Mouse (Mus musculus) lung, postnatal 10 days (tissue): ENCODE data around the gene 2810004N23Rik.
"Not testable (repeated sequence)": the region's sequence is repeated elsewhere in the genome, so short reads cannot be mapped to it uniquely, and the experiment has no call there.

Experiments used
- DNase-seq: peaks from one replicate; pipeline ENCODE4 v3.0.0; 2021

Gene 2810004N23Rik

DNA sequence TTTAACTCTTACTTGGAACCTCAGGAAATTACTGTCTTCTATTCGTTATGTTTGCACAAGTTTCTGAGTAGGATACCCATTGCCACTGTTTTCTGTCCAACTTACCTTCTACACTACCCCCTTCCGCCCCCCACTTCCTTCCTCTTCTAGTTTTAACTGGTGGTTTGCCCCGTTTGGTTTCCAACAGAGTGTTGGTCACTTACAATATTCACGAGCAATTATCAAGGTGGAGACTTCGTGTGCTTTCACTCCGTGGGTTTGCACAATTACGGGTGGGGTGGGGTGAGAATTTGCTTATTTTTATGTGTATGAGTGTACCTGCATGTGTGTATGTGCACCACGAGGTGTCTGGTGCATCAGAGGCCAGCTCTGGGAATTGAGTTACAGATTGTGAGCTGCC lies 809 bp upstream of the 2810004N23Rik start:
- no peak for DNase-seq

DNA sequence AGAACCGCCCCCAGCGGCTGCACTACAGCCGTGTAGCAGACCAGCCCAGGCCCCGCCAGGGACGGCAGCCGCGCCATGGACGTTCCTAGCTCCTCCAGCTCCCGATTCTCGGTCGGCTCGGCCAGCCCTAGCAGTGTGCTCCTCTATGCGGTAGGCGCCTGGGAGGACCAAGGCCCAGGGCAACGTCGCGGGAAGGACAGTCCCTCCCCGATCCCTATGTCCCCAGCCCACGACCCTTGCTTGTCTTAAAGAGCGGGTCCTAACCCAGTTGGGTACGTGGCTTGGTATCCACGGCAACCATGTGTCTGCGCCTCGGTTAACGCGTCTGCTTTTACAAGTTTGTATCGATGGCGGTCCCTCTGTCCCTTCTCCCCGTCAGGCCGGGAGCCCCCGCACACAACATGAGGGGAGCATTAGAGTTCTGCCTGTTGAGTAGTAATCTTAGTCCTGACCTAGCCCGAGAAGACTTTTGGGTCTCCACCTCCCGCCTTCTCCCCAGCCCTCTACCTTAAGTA lies 300 bp upstream of the 2810004N23Rik start:
- no peak for DNase-seq

DNA sequence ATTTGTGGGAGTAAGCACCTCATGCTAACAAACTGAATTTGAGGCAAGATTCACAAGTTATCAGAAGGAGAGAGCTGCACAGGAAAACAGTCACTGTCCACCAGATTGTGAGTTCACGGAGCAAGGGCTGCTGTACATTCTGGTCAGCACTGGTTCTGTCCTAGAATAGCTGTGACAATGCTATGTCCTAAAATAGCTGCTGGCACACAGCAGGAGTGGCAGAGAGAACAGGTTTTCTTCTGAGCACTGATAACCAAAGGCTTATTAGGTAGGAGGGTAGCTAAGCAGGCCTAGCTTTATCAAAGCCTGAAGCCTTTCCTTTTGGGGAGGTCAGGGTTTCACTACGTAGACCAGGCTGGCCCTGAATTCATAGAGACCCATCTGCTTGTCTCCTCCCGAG lies 2.7 kb downstream of the 2810004N23Rik start:
- no peak for DNase-seq

DNA sequence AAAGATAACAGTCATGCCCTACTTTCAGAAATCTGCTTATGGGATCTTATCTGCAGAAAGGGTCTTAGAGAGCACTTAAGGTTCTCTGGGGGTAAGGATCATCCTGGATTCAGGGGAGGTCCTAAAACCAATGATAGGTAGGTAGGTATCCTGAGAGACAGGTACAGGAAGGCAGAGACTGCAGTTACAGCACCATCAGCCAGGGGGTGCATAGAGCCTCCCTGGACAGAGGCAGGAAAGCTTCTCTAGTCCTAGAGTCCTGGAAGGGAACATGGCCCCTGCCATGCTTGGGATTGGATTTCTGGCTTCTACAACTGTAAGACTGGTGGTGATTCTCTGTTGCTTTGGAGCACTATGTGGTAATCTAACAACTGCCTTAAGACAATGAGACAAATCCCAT lies 3.5 kb downstream of the 2810004N23Rik start:
- DNase-seq, result peak; percentile 41

DNA sequence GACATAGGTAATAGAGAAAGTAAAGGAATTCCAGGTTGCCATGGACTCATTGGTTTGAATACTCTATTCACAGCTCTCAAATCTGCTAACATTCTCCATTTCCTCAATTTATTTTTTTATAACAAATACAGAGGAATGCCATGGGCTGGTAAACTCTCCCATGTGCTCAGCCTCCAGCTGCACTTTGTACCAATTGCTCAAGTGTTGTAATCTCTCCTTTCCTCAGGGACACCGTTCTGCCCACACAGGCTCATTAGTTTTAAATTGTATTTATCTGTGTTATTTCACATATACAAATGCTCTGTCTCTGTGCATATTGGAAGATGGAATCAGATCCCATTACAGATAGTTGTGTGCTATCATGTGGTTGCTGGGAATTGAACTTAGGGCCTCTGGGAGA lies 9.4 kb downstream of the 2810004N23Rik start:
- no peak for DNase-seq

DNA sequence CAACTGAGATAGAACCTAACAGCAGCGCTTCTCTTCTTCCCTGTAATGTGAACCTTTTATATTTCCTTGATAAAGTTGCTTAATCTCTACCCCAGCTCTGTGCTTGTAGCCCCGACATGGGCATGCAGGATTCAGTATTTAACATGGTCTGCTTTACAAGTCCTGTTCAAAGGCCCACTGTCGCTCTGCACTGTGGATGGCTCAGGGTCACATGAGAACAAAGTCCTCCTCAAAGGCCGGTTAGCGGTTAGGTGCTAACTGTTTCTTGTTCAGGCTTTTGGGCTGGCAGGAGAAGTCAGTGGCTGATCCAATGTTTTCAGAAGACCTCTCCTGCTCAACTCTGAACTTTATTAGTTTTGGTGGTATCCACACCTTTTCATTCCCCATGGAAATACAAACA lies 17.3 kb downstream of the 2810004N23Rik start:
- DNase-seq, result no peak

DNA sequence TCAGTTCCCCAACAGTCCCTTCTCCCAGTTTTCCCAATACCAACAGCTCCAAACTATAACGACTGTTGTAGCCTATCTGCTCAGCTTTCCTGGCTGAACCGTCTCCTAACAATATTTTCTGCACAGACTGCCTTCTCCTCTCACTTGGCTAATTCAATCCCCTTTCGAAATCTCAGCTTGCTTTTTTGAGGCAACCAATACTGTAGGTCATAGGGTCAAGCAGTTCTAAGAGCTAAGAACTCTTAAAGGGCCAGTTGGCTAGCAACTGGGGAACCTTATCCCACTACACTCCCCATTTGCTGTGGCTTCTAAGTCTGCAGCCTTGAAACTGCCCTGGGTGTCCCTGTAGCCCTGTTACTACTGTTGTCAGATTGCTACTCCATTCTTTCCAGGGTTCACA lies 17.8 kb downstream of the 2810004N23Rik start:
- DNase-seq, result peak; percentile 31

DNA sequence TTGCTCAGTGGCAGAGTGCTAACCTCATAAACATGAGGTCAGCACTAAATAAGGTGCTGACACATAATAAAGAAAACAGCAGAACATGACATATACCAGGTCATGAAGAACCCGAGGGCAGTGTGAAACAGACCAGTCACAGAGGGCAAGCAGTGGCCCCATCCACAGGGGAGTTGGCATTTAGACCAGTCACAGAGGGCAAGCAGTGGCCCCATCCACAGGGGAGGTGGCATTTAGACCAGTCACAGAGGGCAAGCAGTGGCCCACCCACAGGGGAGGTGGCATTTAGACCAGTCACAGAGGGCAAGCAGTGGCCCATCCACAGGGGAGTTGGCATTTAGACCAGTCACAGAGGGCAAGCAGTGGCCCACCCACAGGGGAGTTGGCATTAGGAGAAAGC lies 20.0 kb downstream of the 2810004N23Rik start:
- not testable (repeated sequence) for DNase-seq

DNA sequence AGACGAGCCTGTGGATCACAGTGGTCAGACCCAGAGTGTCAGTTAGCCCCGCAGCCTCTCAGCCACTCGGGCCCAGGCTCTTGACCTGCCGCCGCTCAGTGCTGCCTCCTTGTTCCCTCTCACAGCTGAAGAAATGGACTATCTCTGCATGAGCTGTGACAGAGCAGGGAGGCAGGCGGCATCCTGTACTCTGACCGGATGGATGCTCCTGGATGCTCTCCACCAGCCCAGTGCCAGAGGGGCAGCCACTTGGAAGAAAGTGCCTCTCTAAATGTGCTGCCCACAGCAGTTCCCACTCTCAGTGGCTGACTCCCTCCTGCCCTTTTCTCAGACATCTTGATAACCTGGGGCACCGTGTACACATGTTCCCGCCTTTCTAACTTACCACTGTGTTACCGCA lies 21.1 kb downstream of the 2810004N23Rik start:
- no peak for DNase-seq

DNA sequence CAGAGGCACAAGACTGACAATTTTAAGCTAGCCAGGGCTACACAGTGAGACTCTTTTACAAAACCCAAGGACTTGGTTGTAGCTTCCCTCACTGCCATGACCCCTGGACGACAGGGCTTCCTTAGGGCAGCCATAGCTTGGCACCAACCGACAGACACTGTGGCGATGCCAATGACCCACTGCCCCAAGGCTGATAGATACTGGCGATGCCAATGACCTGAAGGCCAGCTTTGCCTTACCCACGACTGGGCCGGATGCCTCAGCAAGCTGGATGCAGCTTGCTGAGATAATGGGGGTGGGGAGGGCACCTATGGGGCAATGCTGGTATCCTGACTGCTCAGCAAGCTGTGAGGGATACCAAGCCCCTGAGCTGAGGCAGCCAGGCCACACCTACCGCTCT lies 22.0 kb downstream of the 2810004N23Rik start:
- no peak for DNase-seq

DNA sequence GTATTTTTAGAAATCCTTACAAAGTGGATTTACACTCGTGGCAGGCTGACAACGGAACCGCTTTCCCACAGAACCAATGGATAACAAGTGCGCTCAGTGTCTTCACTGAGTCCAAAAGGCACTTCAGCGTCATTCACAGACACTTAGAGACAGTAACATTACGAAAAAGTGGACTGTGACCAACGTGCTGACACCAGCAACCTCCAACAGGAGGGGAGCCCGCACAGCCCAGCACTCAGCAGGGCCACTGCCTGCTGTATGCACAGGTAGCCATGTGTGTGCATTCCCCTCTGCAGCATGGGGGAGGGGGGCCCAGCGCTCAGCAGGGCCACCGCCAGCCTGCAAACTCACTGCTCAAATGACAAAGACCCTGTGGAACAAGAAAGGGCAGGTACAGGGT lies 23.5 kb downstream of the 2810004N23Rik start:
- DNase-seq, result no peak

DNA sequence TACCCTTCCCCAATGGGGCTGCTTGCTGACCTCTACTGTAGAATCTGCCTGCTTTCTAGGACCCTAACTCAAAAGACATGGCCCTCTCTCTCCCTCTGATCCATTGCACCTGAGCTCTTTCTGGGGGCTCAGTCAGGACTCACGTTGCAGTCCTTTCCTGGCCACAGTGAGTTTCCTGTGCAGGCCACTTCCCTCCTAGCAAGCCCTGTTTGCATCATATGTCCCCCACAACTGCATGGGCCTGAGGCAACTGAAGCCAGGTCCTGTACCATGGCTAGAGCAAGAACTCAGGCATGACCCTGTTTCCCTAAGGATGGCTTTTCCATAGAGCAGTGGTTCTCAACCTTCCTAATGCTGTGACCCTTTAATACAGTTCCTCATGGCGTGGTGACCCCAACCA lies 25.0 kb downstream of the 2810004N23Rik start:
- DNase-seq, result no peak

DNA sequence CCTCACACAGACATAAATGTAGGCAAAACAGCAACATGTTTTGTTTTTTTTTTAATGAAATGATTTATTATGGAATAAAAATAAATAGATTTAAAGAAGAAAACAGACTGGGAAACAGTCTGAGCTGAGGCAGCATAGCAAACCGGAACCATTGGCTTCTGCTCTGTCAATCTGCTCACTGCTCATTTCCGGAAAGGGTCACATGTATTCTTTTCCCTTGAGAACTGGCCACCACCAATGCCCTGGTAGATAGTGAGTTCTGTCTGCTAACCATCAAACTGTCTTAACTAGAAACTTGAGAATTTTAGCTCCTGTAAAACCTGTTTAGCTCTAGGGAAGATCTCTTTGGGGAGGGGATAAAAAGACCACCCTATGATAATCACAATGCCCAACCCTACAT lies 26.0 kb downstream of the 2810004N23Rik start:
- DNase-seq, result no peak

DNA sequence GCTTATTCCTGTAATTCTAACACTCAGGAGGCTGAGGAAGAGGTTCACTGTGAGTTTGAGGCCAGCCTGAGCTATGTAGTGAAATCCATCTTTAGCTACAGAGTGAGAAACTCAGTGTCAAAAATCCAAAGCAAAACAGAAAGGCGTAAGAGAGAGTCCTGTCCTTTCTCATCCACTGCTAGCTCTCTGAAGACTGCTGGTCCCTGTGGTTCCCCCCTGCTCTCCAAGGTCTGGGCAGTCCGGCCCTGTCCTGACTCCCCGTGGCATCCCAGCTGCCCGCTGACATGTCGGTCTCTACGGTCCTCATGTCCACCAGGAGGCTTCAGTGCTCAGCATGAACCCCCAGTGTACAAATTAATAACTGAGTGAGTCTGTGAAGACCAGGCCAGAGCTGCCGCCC lies 26.6 kb downstream of the 2810004N23Rik start:
- DNase-seq, result no peak

DNA sequence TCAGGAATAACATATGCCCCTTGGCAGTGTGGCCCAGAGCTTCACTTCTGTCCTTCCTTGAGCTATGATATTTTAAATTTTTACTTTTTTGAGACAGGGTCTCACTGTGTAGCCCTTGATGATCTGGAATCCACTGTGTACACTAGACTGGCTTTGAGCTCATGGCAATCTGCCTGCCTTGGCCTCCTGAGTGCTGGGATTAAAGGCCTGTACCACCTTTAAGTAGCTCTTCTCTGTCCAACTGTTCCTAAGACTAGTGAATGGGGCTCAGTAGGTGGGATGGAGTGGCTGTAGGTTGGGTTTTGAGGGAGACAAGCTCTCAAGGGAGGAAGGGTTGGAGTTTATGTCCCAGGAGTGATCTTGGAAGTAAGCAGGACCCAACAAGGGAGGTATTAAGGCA lies 27.1 kb downstream of the 2810004N23Rik start:
- no peak for DNase-seq

DNA sequence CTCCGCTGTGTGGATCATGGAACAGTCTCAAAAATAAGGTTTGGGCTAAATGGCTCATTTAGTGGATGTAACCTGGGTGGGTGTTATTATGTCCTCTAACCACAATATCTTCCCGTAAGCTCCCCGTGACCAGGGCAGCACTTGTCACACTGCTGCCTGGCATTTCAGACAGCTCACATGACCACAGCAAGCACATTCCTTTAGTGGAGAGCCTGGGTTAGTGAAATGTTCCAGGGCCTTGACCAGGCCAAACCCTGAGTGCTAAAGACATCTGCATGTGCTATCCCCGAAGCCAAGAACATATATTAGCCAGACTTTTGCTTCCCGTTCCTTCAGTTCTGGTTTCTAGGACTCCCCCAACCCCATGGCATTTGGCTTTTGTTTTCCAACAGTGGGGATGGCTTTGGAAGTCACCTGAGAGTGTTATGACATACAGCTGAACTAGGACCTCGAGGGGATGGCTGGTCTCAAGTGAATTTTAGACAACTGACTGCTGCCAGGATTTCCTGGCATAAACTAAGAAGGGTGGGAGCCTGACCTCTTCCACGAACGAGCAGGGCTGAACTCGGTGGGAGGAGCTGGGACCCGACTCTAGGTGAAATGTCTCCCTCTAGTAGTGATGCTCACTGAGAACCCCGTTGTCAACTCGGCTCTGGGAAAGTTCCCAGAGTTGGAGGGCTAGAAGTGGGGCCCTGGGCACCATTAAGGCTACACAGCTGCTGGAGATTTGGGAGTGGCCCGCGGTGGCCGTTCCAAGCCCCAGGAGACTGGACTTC lies 29.3 kb downstream of the 2810004N23Rik start:
- peak; percentile 53 for DNase-seq

DNA sequence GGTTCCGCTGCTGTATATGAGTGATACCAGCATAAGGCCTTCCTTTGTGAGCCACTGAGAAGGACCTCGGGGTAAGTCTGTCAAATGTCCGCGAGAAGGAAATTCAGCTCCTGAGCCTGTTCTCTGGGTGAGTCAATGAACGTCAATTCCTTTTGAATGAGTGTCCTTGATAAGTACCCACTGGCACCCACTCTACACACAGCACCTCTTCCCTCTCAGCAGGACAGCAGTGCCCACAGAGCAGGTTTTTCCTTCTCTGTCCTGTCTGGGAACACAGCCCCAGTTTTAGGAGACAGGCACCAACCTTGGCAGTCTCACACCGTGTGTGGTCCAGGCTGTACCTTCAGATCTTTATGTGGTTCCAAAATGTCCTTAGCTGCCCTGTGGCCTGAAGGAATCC lies 31.0 kb downstream of the 2810004N23Rik start:
- no peak for DNase-seq

DNA sequence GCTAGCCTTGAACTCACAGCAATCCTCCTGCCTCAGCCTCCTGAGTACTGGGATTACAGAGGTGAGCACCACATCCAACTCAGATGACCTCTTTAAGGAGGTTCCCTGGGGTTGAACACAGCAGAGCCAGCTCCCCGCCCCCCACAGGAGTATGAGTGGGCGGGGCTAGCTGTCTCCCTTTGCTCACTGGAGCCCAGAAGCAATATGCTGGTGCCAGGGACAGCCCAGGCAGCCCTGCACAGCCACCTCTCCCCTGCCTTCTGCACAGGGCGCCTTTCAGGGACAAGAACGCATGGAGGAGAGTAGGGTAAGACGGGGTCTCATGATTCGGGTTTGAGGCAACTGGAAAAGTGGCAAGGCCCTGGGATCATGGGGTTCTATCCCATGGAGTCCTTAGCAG lies 31.4 kb downstream of the 2810004N23Rik start:
- no peak for DNase-seq

DNA sequence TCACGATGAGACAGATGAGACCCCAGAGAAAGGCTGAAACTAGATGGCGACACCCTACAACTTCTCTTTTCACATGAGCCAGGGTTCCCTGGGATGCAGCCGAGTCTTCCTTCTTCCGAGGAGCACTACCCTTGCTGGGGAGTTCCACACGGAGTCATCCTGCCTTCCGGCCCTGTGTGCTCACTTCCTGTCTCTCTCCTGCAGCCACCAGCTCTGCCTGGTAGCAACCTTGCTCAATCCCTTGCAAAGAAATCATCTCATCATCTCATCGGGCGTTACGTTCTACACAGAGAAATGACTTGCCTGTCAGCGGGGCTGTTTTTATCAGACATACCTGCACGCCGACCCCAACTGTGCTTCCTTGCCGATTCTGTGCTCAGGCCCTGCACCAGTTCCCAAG lies 32.9 kb downstream of the 2810004N23Rik start:
- DNase-seq, result no peak

DNA sequence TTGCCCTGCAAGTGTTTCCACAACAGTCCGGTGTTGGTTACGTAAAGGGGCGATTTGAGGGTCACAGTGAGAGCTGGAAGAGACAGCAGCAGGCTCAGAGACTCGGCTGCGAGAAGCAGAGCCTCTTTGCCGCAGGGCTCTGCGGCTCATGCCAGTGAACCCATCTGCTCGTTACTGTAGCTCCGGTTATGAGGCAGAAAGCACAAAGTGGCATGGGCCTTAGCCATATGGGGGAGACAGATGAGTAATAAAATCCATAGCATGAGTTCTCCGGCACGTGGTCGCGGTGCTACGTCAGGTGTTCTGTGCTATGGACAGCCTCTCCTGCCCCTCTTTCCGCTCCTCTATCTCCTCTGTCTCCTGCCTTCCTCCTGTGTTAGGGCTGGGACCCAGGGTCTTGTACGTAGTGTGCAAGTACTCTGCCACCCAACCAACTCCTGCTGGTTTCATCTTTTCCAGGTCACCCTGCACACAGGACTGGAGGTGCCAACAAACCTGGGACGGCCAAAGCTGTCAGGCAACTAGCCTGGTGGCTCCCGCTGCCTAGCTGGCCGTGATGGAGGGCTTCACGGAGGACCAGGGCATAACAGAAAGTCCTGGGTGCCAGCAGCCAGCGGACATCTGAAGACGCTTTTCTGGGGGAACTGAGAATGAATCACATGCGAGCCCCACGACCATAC lies 34.2 kb downstream of the 2810004N23Rik start:
- DNase-seq, result no peak

DNA sequence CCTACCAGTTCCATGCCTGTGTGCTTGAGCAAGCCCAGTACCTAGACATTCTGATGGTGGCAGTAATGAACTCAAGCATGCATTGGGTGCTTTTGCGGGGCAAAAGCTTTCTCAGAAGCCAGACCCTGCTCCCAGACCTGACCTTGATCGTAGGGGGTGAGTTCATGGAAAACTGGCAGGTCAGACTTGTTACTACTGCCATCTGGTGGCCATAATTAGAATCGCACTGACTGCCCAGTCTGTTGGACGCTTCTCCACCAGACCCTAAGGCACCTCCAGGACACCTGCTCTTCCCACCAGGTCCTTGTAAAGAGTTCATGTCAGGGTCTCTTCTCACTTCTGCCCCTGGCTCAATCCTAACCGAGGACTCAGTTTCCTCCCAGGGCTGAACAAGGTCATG lies 35.5 kb downstream of the 2810004N23Rik start:
- peak; percentile 80 for DNase-seq

DNA sequence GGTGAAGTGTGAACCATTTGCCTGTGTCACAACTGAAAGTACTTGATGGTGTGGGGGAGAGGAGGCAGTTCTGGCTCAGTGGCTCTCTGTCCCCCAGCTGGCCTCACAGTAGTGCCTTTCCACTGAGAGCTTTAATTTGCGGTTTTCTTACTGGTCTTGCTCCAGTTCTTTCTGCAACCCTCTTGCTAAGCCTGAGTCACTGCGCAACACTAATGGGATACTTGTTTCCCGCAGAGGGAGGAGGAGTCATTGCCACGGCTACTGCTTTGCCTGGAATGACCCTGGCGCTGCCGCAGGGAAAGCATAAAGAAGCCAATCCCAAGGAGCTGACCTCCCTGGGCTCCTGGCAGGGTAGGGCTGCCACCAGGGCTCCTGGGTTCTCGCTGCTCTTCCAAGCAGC lies 36.3 kb downstream of the 2810004N23Rik start:
- DNase-seq, result peak; percentile 75

DNA sequence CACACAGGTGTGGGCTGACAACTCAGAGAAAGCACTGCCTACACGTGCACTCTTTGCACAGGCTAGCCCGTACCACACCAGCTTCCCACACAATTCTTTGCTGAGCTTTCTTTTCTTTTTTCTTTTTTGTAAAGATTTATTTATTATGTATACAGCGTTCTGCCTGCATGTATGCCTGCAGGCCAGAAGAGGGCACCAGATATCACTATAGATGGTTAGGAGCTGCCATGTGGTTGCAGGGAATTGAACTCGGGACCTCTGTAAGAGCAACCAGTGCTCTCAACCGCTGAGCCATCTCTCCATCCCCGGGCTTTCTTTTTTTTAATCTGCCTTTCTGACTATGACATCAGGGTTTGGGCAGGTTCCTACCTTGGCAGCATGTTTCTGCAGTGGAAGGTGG lies 39.4 kb downstream of the 2810004N23Rik start:
- no peak for DNase-seq

DNA sequence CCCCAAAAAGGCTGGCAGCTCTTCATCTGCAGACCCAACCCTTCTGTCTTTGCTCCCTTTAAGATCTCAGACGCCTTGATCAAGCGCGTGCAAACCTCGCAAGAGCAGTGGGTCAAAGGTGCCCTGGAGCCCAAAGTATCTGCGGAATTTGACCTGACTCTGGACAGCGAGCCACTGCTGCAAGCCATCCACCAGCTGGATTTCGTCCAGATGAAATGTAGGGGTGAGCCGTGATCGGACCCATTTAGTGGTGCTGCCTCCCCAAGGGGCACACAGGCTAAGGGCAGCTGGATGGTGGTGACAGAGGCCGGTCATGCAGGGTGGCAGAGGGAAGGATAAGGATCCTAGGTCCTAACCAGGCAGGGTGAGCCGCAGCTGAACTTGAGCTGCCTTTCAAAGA lies 42.8 kb downstream of the 2810004N23Rik start:
- DNase-seq, result peak; percentile 44
